Mouse (Mus musculus) embryonic facial prominence, embryonic 11.5 days (tissue): ENCODE measurements at regions not wholly inside any gene's neighbourhood (a gene's known extent, or its start where the extent isn't known, plus 50 kb on each side); places are given as distances from the start of the nearest gene placed in this dataset.
A peak's percentile ranks its signal among the peaks of the same experiment; 100 is the strongest.

Experiments
- ATAC-seq: fragments of 200-750 bp; cut with Nextera tagmentation; replicated peaks from 2 replicates; pipeline ENCODE4 v1.8.0; 2017; ENCODE audit warnings: low read depth; ENCODE audit not compliant: insufficient number of reproducible peaks, low FRiP score, low TSS enrichment
- DNase-seq: peaks from one replicate; pipeline ENCODE4 v3.0.0-alpha.2; 2015; ENCODE audit warnings: low spot score
- H3K27ac ChIP-seq: fragments of 300-500 bp; sonication (generic); replicated peaks from 2 replicates; pipeline ENCODE4 v1.5.1; 2014; ENCODE audit warnings: mild to moderate bottlenecking, low read depth, low read length, control low read depth
- H3K27me3 ChIP-seq: fragments of 300-500 bp; sonication (generic); 2 replicates; pipeline ENCODE4 v1.6.1; 2014; ENCODE audit warnings: mild to moderate bottlenecking, low read length, moderate library complexity, mixed read lengths; ENCODE audit not compliant: control insufficient read depth, insufficient read depth
- H3K36me3 ChIP-seq: fragments of 300-500 bp; sonication (generic); replicated peaks from 2 replicates; pipeline ENCODE4 v1.6.1; 2014; ENCODE audit warnings: low read depth, mild to moderate bottlenecking, low read length, moderate library complexity, mixed read lengths; ENCODE audit not compliant: control insufficient read depth, insufficient read depth
- H3K4me1 ChIP-seq: fragments of 300-500 bp; sonication (generic); 2 replicates; pipeline ENCODE4 v1.6.1; 2014; ENCODE audit warnings: low read length, mixed read lengths; ENCODE audit not compliant: control insufficient read depth, insufficient read depth
- H3K4me2 ChIP-seq: fragments of 300-500 bp; sonication (generic); 2 replicates; pipeline ENCODE4 v1.6.1; 2014; ENCODE audit warnings: low read depth, mild to moderate bottlenecking, control low read depth, low read length, moderate library complexity
- H3K4me3 ChIP-seq: fragments of 300-500 bp; sonication (generic); 2 replicates; pipeline ENCODE4 v1.5.1; 2014; ENCODE audit warnings: low read depth, low read length, control low read depth
- H3K9ac ChIP-seq: fragments of 300-500 bp; sonication (generic); replicated peaks from 2 replicates; pipeline ENCODE4 v1.6.1; 2014; ENCODE audit warnings: mild to moderate bottlenecking, control low read depth, low read length
- H3K9me3 ChIP-seq: fragments of 300-500 bp; sonication (generic); replicated peaks from 2 replicates; pipeline ENCODE4 v1.6.1; 2016; ENCODE audit warnings: mild to moderate bottlenecking, low read length, inconsistent platforms, mixed read lengths; ENCODE audit not compliant: control insufficient read depth
- WGBS: fragments of 180-500 bp; shearing (Covaris S2); extraction: QIAGEN DNeasy Blood & Tissue Kit; methylation state at CpG from one replicate; pipeline ENCODE4 v1.1.7; 2014; 5-methylcytosine and 5-hydroxymethylcytosine counted together

- Histone ChIP-seq H3K4me3 (no peak overlapping the region), H3K4me2 (no peak overlapping the region), H3K27ac (no peak overlapping the region), H3K36me3 (no peaks in the 10 kb centered on the region), H3K9ac (no peak overlapping the region), H3K27me3 (no peaks in the 10 kb centered on the region), H3K9me3 (no peaks in the 10 kb centered on the region), H3K4me1 (no peaks in the 10 kb centered on the region)
- 66% methylated on average over 5 of the region's 5 CpGs for WGBS
- DNase-seq: no peak
- ATAC-seq: no peak
Observed at GRCm38 (mm10) chr19:44626261-44626660, 63.6 kb downstream of the Hif1an start.

- Histone ChIP-seq H3K9ac (no peak overlapping the region), H3K27ac (no peak overlapping the region), H3K4me1 (no peaks in the 10 kb centered on the region), H3K9me3 (no peaks in the 10 kb centered on the region), H3K4me2 (no peak overlapping the region), H3K27me3 (no peaks in the 10 kb centered on the region), H3K4me3 (no peak overlapping the region), H3K36me3 (no peaks in the 10 kb centered on the region)
- DNase-seq: no peak
- ATAC-seq: no peak
- 68% methylated on average over 7 of the region's 7 CpGs for WGBS
Observed at GRCm38 (mm10) chr19:44629705-44630104, 67.1 kb downstream of the Hif1an start.

- Histone ChIP-seq H3K9ac (no peak overlapping the region), H3K4me3 (no peak overlapping the region), H3K27me3 (no peaks in the 10 kb centered on the region), H3K4me2 (no peak overlapping the region), H3K27ac (no peak overlapping the region), H3K9me3 (no peaks in the 10 kb centered on the region), H3K4me1 (no peaks in the 10 kb centered on the region), H3K36me3 (no peaks in the 10 kb centered on the region)
- ATAC-seq (no peak), DNase-seq (no peak)
- 75% methylated on average over 19 of the region's 19 CpGs for WGBS
Observed at GRCm38 (mm10) chr19:44631356-44632007, 68.8 kb downstream of the Hif1an start.

- DNase-seq (no peak), ATAC-seq (no peak)
- Histone ChIP-seq H3K36me3 (no peaks in the 10 kb centered on the region), H3K27ac (no peak overlapping the region), H3K4me3 (no peak overlapping the region), H3K4me2 (no peak overlapping the region), H3K4me1 (no peaks in the 10 kb centered on the region), H3K27me3 (peaks cover 15% of the 10 kb centered on the region), H3K9me3 (no peaks in the 10 kb centered on the region), H3K9ac (no peak overlapping the region)
- 59% methylated on average over 9 of the region's 9 CpGs for WGBS
Observed at GRCm38 (mm10) chr19:44637145-44637719, 74.6 kb downstream of the Hif1an start.

GRCm38 (mm10) chr19:44640021-44640420 lies 77.4 kb downstream of the Hif1an start:
- Histone ChIP-seq H3K27ac (no peak overlapping the region), H3K27me3 (peaks cover 17% of the 10 kb centered on the region)
- peak; percentile 28 for DNase-seq

GRCm38 (mm10) chr19:44640551-44640950 lies 77.9 kb downstream of the Hif1an start:
- DNase-seq: no peak
- no peak for ATAC-seq
- Histone ChIP-seq H3K9ac (peak overlapping the region; percentile 7), H3K4me1 (no peaks in the 10 kb centered on the region), H3K27me3 (peaks cover 17% of the 10 kb centered on the region), H3K36me3 (no peaks in the 10 kb centered on the region), H3K9me3 (no peaks in the 10 kb centered on the region), H3K27ac (no peak overlapping the region), H3K4me3 (peak overlapping the region; percentile 11), H3K4me2 (peak overlapping the region; percentile 39)
- 0% methylated on average over 1 of the region's 1 CpGs for WGBS

More at GRCm38 (mm10) chr19:44640021-44640420, 77.4 kb downstream of the Hif1an start:
- H3K9me3 ChIP-seq: no peaks in the 10 kb centered on the region
- peak overlapping the region; percentile 39 for H3K4me2 ChIP-seq
- peak overlapping the region; percentile 11 for H3K4me3 ChIP-seq
- H3K9ac ChIP-seq: peak overlapping the region; percentile 7
- WGBS: under 1% methylated on average over 26 of the region's 26 CpGs
- no peaks in the 10 kb centered on the region for H3K36me3 ChIP-seq
- no peak for ATAC-seq
- H3K4me1 ChIP-seq: no peaks in the 10 kb centered on the region

- peaks cover 17% of the 10 kb centered on the region for H3K27me3 ChIP-seq
- H3K36me3 ChIP-seq: no peaks in the 10 kb centered on the region
- ATAC-seq (no peak), DNase-seq (no peak)
- H3K9ac ChIP-seq: no peak overlapping the region
- H3K9me3 ChIP-seq: no peaks in the 10 kb centered on the region
- no peak overlapping the region for H3K4me3 ChIP-seq
- WGBS: 60% methylated on average over 4 of the region's 4 CpGs
- H3K4me1 ChIP-seq: no peaks in the 10 kb centered on the region
- no peak overlapping the region for H3K4me2 ChIP-seq
- no peak overlapping the region for H3K27ac ChIP-seq
Observed at GRCm38 (mm10) chr19:44642294-44642693, 79.6 kb downstream of the Hif1an start.

GRCm38 (mm10) chr19:44644376-44644775 lies 81.7 kb downstream of the Hif1an start:
- peaks cover 21% of the 10 kb centered on the region for H3K27me3 ChIP-seq
- no peak overlapping the region for H3K4me3 ChIP-seq
- H3K4me2 ChIP-seq: no peak overlapping the region
- H3K9me3 ChIP-seq: no peaks in the 10 kb centered on the region
- no peak overlapping the region for H3K27ac ChIP-seq
- no peaks in the 10 kb centered on the region for H3K4me1 ChIP-seq
- ATAC-seq (no peak), DNase-seq (no peak)
- 39% methylated on average over 3 of the region's 3 CpGs for WGBS
- H3K9ac ChIP-seq: no peak overlapping the region
- H3K36me3 ChIP-seq: no peaks in the 10 kb centered on the region
